Mouse (Mus musculus): ENCODE data around the gene Rfx4. TPM values are rescaled to one million over a fixed set of nuclear protein-coding genes. Genes with fewer than 3 reads are reported as not detected.

The Rfx4 gene
- polyA plus RNA-seq, 1 experiment = 0.70 TPM

GRCm38 (mm10) chr10:84715639-84716038, 40.2 kb upstream of the Rfx4 start:
- TF ChIP-seq POLR2A (IDR thresholded peaks at IDR 0.05; ENCODE audit: low read depth, low read length) = no peak
- no peak overlapping the region for H3K4me3 ChIP-seq (ENCODE audit: insufficient read depth, low read length)
- peaks cover 3% of the 10 kb centered on the region; the same call in 1 of the 2 replicates for H3K4me1 ChIP-seq (ENCODE audit: control insufficient read depth, insufficient read depth, low read length)
- no peak overlapping the region for H3K27ac ChIP-seq (ENCODE audit: insufficient read depth, low read length)

- Histone ChIP-seq H3K4me1 (ENCODE audit: control insufficient read depth, insufficient read depth, low read length) (peaks cover 3% of the 10 kb centered on the region; the same call in 1 of the 2 replicates), H3K27ac (ENCODE audit: insufficient read depth, low read length) (no peak overlapping the region), H3K4me3 (ENCODE audit: insufficient read depth, low read length) (no peak overlapping the region)
- TF ChIP-seq POLR2A (IDR thresholded peaks at IDR 0.05; ENCODE audit: low read depth, low read length) (no peak), CTCF (IDR thresholded peaks at IDR 0.05; ENCODE audit: borderline replicate concordance, insufficient read depth, low read length) (no peak)
Observed at GRCm38 (mm10) chr10:84716581-84716980, 39.3 kb upstream of the Rfx4 start.

GRCm38 (mm10) chr10:84722711-84723110, 33.2 kb upstream of the Rfx4 start:
- Histone ChIP-seq H3K4me1 (ENCODE audit: control insufficient read depth, insufficient read depth, low read length) (no peaks in the 10 kb centered on the region), H3K27ac (ENCODE audit: insufficient read depth, low read length) (no peak overlapping the region), H3K4me3 (ENCODE audit: insufficient read depth, low read length) (no peak overlapping the region)
- TF ChIP-seq CTCF (IDR thresholded peaks at IDR 0.05; ENCODE audit: borderline replicate concordance, insufficient read depth, low read length) (no peak), POLR2A (IDR thresholded peaks at IDR 0.05; ENCODE audit: low read depth, low read length) (no peak)

GRCm38 (mm10) chr10:84727005-84727404, 28.9 kb upstream of the Rfx4 start:
- no peak for TF ChIP-seq POLR2A (IDR thresholded peaks at IDR 0.05; ENCODE audit: low read depth, low read length)
- no peak for TF ChIP-seq CTCF (IDR thresholded peaks at IDR 0.05; ENCODE audit: borderline replicate concordance, insufficient read depth, low read length)
- H3K27ac ChIP-seq (ENCODE audit: insufficient read depth, low read length) = no peak overlapping the region
- H3K4me1 ChIP-seq (ENCODE audit: control insufficient read depth, insufficient read depth, low read length) = no peaks in the 10 kb centered on the region
- H3K4me3 ChIP-seq (ENCODE audit: insufficient read depth, low read length) = no peak overlapping the region

- H3K27ac ChIP-seq (ENCODE audit: insufficient read depth, low read length) = no peak overlapping the region
- TF ChIP-seq POLR2A (IDR thresholded peaks at IDR 0.05; ENCODE audit: low read depth, low read length) (no peak), CTCF (IDR thresholded peaks at IDR 0.05; ENCODE audit: borderline replicate concordance, insufficient read depth, low read length) (no peak)
- H3K4me1 ChIP-seq (ENCODE audit: control insufficient read depth, insufficient read depth, low read length) = no peaks in the 10 kb centered on the region
- H3K4me3 ChIP-seq (ENCODE audit: insufficient read depth, low read length) = no peak overlapping the region
Observed at GRCm38 (mm10) chr10:84727760-84728159, 28.1 kb upstream of the Rfx4 start.

- no peak for TF ChIP-seq POLR2A (IDR thresholded peaks at IDR 0.05; ENCODE audit: low read depth, low read length)
- TF ChIP-seq CTCF (IDR thresholded peaks at IDR 0.05; ENCODE audit: borderline replicate concordance, insufficient read depth, low read length) = no peak
- no peak overlapping the region for H3K27ac ChIP-seq (ENCODE audit: insufficient read depth, low read length)
- no peak overlapping the region for H3K4me3 ChIP-seq (ENCODE audit: insufficient read depth, low read length)
- H3K4me1 ChIP-seq (ENCODE audit: control insufficient read depth, insufficient read depth, low read length) = peaks cover 8% of the 10 kb centered on the region; the same call in 1 of the 2 replicates
Observed at GRCm38 (mm10) chr10:84730078-84730477, 25.8 kb upstream of the Rfx4 start.

- Histone ChIP-seq H3K27ac (ENCODE audit: insufficient read depth, low read length) (no peak overlapping the region), H3K4me3 (ENCODE audit: insufficient read depth, low read length) (no peak overlapping the region), H3K4me1 (ENCODE audit: control insufficient read depth, insufficient read depth, low read length) (peaks cover 8% of the 10 kb centered on the region; the same call in 1 of the 2 replicates)
- no peak for TF ChIP-seq POLR2A (IDR thresholded peaks at IDR 0.05; ENCODE audit: low read depth, low read length)
- no peak for TF ChIP-seq CTCF (IDR thresholded peaks at IDR 0.05; ENCODE audit: borderline replicate concordance, insufficient read depth, low read length)
Observed at GRCm38 (mm10) chr10:84730956-84731355, 24.9 kb upstream of the Rfx4 start.

- H3K4me1 ChIP-seq (ENCODE audit: control insufficient read depth, insufficient read depth, low read length) = peaks cover 8% of the 10 kb centered on the region; the same call in 1 of the 2 replicates
- H3K4me3 ChIP-seq (ENCODE audit: insufficient read depth, low read length) = no peak overlapping the region
- no peak for TF ChIP-seq CTCF (IDR thresholded peaks at IDR 0.05; ENCODE audit: borderline replicate concordance, insufficient read depth, low read length)
- TF ChIP-seq POLR2A (IDR thresholded peaks at IDR 0.05; ENCODE audit: low read depth, low read length) = no peak
- H3K27ac ChIP-seq (ENCODE audit: insufficient read depth, low read length) = no peak overlapping the region
Observed at GRCm38 (mm10) chr10:84733511-84733910, 22.4 kb upstream of the Rfx4 start.

GRCm38 (mm10) chr10:84754851-84755785, 744 bp upstream of the Rfx4 start:
- Histone ChIP-seq H3K4me1 (ENCODE audit: control insufficient read depth, insufficient read depth, low read length) (no peaks in the 10 kb centered on the region), H3K27ac (ENCODE audit: insufficient read depth, low read length) (no peak overlapping the region), H3K4me3 (ENCODE audit: insufficient read depth, low read length) (no peak overlapping the region)
- TF ChIP-seq CTCF (IDR thresholded peaks at IDR 0.05; ENCODE audit: borderline replicate concordance, insufficient read depth, low read length) = no peak
- TF ChIP-seq POLR2A (IDR thresholded peaks at IDR 0.05; ENCODE audit: low read depth, low read length) = no peak

- TF ChIP-seq CTCF (IDR thresholded peaks at IDR 0.05; ENCODE audit: borderline replicate concordance, insufficient read depth, low read length) (no peak), POLR2A (IDR thresholded peaks at IDR 0.05; ENCODE audit: low read depth, low read length) (no peak)
Observed at GRCm38 (mm10) chr10:84756435-84757095, 703 bp downstream of the Rfx4 start.

More at GRCm38 (mm10) chr10:84756435-84757095, 703 bp downstream of the Rfx4 start:
- Histone ChIP-seq H3K4me1 (ENCODE audit: control insufficient read depth, insufficient read depth, low read length) (no peaks in the 10 kb centered on the region), H3K4me3 (ENCODE audit: insufficient read depth, low read length) (no peak overlapping the region), H3K27ac (ENCODE audit: insufficient read depth, low read length) (no peak overlapping the region)

Measured in embryonic fibroblast, embryonic 13.5 days (primary cell).